Mouse (Mus musculus) ES-E14 (cell line): ENCODE measurements at regions not wholly inside any gene's neighbourhood (a gene's known extent, or its start where the extent isn't known, plus 50 kb on each side); places are given as distances from the start of the nearest gene placed in this dataset.

Experiments used
- MAFK ChIP-seq: IDR thresholded peaks from 2 replicates; pipeline ENCODE4 v1.6.1; 2014; ENCODE audit warnings: mild to moderate bottlenecking, low read depth, low read length, inconsistent platforms; ENCODE audit not compliant: insufficient read depth
- ZNF384 ChIP-seq: IDR thresholded peaks from 2 replicates; pipeline ENCODE4 v1.6.1; 2012; ENCODE audit warnings: low read depth, low read length, inconsistent platforms

- no peak for TF ChIP-seq ZNF384
- TF ChIP-seq MAFK, result no peak
Observed at GRCm38 (mm10) chr13:52772081-52772480, 157.4 kb downstream of the Auh start.
